9 mouse cellular contexts compared by ENCODE assay signal in the genomic region with DNA sequence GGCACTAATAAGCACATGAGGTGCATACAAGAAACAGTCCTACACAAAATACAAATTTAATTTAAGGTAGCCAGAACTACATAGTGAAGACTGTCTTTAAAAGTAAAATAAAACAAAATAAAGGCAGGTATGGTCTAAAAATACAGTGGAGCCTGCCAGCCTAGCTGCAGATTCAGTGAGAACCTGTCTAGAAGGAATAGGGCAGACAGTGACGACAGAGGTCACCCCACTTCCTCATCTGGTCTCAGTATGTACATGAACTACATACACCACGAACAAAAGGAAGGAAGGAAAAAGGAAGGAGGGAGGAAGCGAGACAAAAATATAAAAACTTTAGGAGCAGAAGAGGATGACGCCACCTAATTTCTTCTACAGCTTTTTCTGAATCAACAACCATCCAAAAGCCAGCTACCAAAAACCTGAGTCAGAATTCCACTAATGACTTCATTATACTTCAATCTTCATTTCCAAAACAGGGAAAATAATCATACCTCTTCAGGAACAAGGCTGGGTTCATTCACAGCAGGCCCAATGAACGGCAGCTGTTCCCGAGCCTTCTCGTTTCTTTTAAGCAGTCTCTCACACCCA. TPM values are rescaled to one million over a fixed set of nuclear protein-coding genes. Genes with fewer than 3 reads are reported as not detected.
A peak's percentile ranks its signal among the peaks of the same experiment; 100 is the strongest.
DNase-seq lines count a peak whose midpoint lies in the region; ATAC-seq and TF ChIP-seq lines count a peak whose summit lies in the region.
"Had no signal": no experiment of that assay in that cellular context is flagged by ENCODE, and none has a peak within 500 bp of the region (broad histone marks: within the 10 kb centered on the region; RNA-seq: fewer than 3 reads in every experiment).

No protein-coding gene starts in this region.

- H3K36me3 ChIP-seq in heart, embryonic 15.5 days = peaks cover 14% of the 10 kb centered on the region; the same call in 1 of the 2 replicates
- H3K36me3 ChIP-seq in neural tube, embryonic 13.5 days = 0 out of 2 replicates have a peak, but pooled peaks cover 7% of the 10 kb centered on the region
- H3K36me3 ChIP-seq in hindbrain, embryonic 14.5 days (replicated peaks; ENCODE audit: control insufficient read depth, insufficient read depth) = peaks cover 6% of the 10 kb centered on the region; the same call in 1 of the 2 replicates
- H3K36me3 ChIP-seq in small intestine, adult 2 months (ENCODE audit: control insufficient read depth, insufficient read depth, low read length) = peaks cover 14% of the 10 kb centered on the region; the same call in 1 of the 2 replicates

- no peaks in the 10 kb centered on the region for H3K27me3 ChIP-seq in heart, embryonic 15.5 days
- H3K27me3 ChIP-seq in neural tube, embryonic 13.5 days = no peaks in the 10 kb centered on the region
- H3K27me3 ChIP-seq in hindbrain, embryonic 14.5 days (ENCODE audit: control insufficient read depth, insufficient read depth, low read length) = no peaks in the 10 kb centered on the region
- H3K27me3 ChIP-seq in small intestine, adult 2 months (ENCODE audit: control insufficient read depth, insufficient read depth, low read length) = no peaks in the 10 kb centered on the region
- H3K27me3 ChIP-seq: Patski had no signal

- H3K27ac ChIP-seq in heart, embryonic 15.5 days = peak overlapping the region; percentile 44
- peak overlapping the region; percentile 52 for H3K27ac ChIP-seq in neural tube, embryonic 13.5 days (replicated peaks)
- peak overlapping the region; percentile 29 for H3K27ac ChIP-seq in hindbrain, embryonic 14.5 days
- H3K27ac ChIP-seq in small intestine, adult 2 months (ENCODE audit: insufficient read depth, low read depth, low read length) = peak overlapping the region; percentile 17

- no peaks in the 10 kb centered on the region for H3K9me3 ChIP-seq in heart, embryonic 15.5 days (replicated peaks)
- no peaks in the 10 kb centered on the region for H3K9me3 ChIP-seq in neural tube, embryonic 13.5 days
- no peaks in the 10 kb centered on the region for H3K9me3 ChIP-seq in hindbrain, embryonic 14.5 days (ENCODE audit: control insufficient read depth, low read length)

- DNase-seq in heart, postnatal 4 days = no peak
- no peak for DNase-seq in neural tube, embryonic 10.5 days (ENCODE audit: extremely low spot score, low spot score)
- DNase-seq in hindbrain, embryonic 14.5 days (ENCODE audit: low spot score) = no peak
- DNase-seq in cerebellum, postnatal 14 days = no peak
- DNase-seq in adrenal gland, postnatal 36 days = no peak

- no peak for TF ChIP-seq CTCF in small intestine, adult 2 months (IDR thresholded peaks at IDR 0.05; ENCODE audit: extremely low read depth, insufficient read length, insufficient replicate concordance, low read depth, low read length)

- H3K4me2 ChIP-seq in heart, embryonic 15.5 days = no peak overlapping the region
- no peak overlapping the region for H3K4me2 ChIP-seq in neural tube, embryonic 13.5 days
- H3K4me2 ChIP-seq in hindbrain, embryonic 14.5 days (replicated peaks) = no peak overlapping the region

- H3K4me3 ChIP-seq in heart, embryonic 15.5 days = no peak overlapping the region
- H3K4me3 ChIP-seq in neural tube, embryonic 13.5 days = no peak overlapping the region
- no peak overlapping the region for H3K4me3 ChIP-seq in hindbrain, embryonic 14.5 days (replicated peaks; ENCODE audit: low read length)
- no peak overlapping the region for H3K4me3 ChIP-seq in small intestine, adult 2 months (ENCODE audit: low read depth, low read length)

- 59% methylated on average over 7 of the region's 7 CpGs for WGBS in heart, embryonic 15.5 days
- WGBS in neural tube, embryonic 13.5 days = 80% methylated on average over 7 of the region's 7 CpGs
- 79% methylated on average over 7 of the region's 7 CpGs for WGBS in hindbrain, embryonic 14.5 days
- 61% methylated on average over 7 of the region's 7 CpGs for WGBS in small intestine, adult 2 months

- TF ChIP-seq POLR2A in small intestine, adult 2 months (IDR thresholded peaks at IDR 0.05; ENCODE audit: low read depth, low read length) = no peak

- no peak for ATAC-seq in heart, embryonic 15.5 days (replicated peaks; ENCODE audit: insufficient number of reproducible peaks, insufficient read depth, low FRiP score, low read depth)
- no peak for ATAC-seq in neural tube, embryonic 13.5 days (ENCODE audit: low read depth)
- ATAC-seq in hindbrain, embryonic 14.5 days (ENCODE audit: low FRiP score) = no peak
- ATAC-seq: Patski had no signal

- H3K9ac ChIP-seq in heart, embryonic 15.5 days = no peak overlapping the region
- H3K9ac ChIP-seq in neural tube, embryonic 13.5 days = no peak overlapping the region
- H3K9ac ChIP-seq in hindbrain, embryonic 14.5 days = peak overlapping the region; percentile 40; the same call in 1 of the 2 replicates

- peaks cover 70% of the 10 kb centered on the region for H3K4me1 ChIP-seq in heart, embryonic 15.5 days (replicated peaks)
- peaks cover 67% of the 10 kb centered on the region for H3K4me1 ChIP-seq in neural tube, embryonic 13.5 days (replicated peaks)
- peaks cover 42% of the 10 kb centered on the region for H3K4me1 ChIP-seq in hindbrain, embryonic 14.5 days (replicated peaks; ENCODE audit: control insufficient read depth, insufficient read depth, low read length)
- H3K4me1 ChIP-seq in small intestine, adult 2 months (ENCODE audit: control insufficient read depth, insufficient read depth, insufficient read length, low read length) = peaks cover 21% of the 10 kb centered on the region; the same call in 1 of the 2 replicates

RNA-seq across cellular contexts. Expression of gene Chd2, which starts 10.0 kb away (rescaled TPM):
- 41.2 and 42.9 TPM in 2 replicates for polyA plus RNA-seq in heart, embryonic 15.5 days (2015; fragmentation: Nextera tagmentation; extraction: Ambion mirVana)
- 10 to 100 TPM; 57.3 to 61.0 TPM for total RNA-seq in heart, postnatal 4 days (2021)
- 34.6 and 45.5 TPM in 2 replicates for polyA plus RNA-seq in neural tube, embryonic 13.5 days (2015; fragmentation: Nextera tagmentation; extraction: Ambion mirVana)
- 35.6 and 42.3 TPM in 2 replicates for polyA plus RNA-seq in hindbrain, embryonic 14.5 days (2014; fragmentation: Nextera tagmentation; extraction: Ambion mirVana)
- polyA plus RNA-seq in small intestine, adult 2 months (2012; rRNA removed) = 12.3 and 28.0 TPM in 2 replicates
- total RNA-seq in adrenal gland, postnatal 36 days (2021) = 10 to 100 TPM; 40.9 to 41.6 TPM
